Mouse (Mus musculus) gastrocnemius, adult 2 months (tissue): ENCODE measurements at regions not wholly inside any gene's neighbourhood (a gene's known extent, or its start where the extent isn't known, plus 50 kb on each side); places are given as distances from the start of the nearest gene placed in this dataset.

ENCODE experiments used
- DNase-seq: peaks from one replicate; pipeline ENCODE4 v3.0.0; 2022
- H3K27ac ChIP-seq: fragments of 200-600 bp; 2 replicates; pipeline ENCODE4 v1.8.1; 2022; ENCODE audit warnings: mild to moderate bottlenecking
- H3K4me3 ChIP-seq: fragments of 200-600 bp; 2 replicates; pipeline ENCODE4 v1.8.1; 2022; ENCODE audit warnings: mild to moderate bottlenecking, moderate library complexity
- CTCF ChIP-seq: fragments of 200-600 bp; IDR thresholded peaks from 2 replicates; pipeline ENCODE4 v1.8.1; 2022; ENCODE audit warnings: antibody characterized with exemption, mild to moderate bottlenecking, moderate library complexity
- intact Hi-C: fragments of 180-260 bp; cut with DNase I; formaldehyde crosslinking; loops from one replicate; pipeline ENCODE4 v1.15.1; 2025

- no peak for TF ChIP-seq CTCF
- intact Hi-C loops: no loop called here
- no peak overlapping the region for H3K4me3 ChIP-seq
- no peak for DNase-seq
- H3K27ac ChIP-seq: no peak overlapping the region
Observed at GRCm38 (mm10) chr6:109370286-109370685, 541.8 kb downstream of the Edem1 start.

GRCm38 (mm10) chr6:109371931-109372330 lies 543.5 kb downstream of the Edem1 start:
- H3K4me3 ChIP-seq: no peak overlapping the region
- no peak for TF ChIP-seq CTCF
- DNase-seq: no peak
- H3K27ac ChIP-seq: no peak overlapping the region
- intact Hi-C loops: no loop called here

- intact Hi-C loops: no loop called here
- no peak overlapping the region for H3K4me3 ChIP-seq
- no peak overlapping the region for H3K27ac ChIP-seq
- TF ChIP-seq CTCF: no peak
- DNase-seq: no peak
Observed at GRCm38 (mm10) chr6:109387212-109387611, 558.8 kb downstream of the Edem1 start.

- intact Hi-C loops: no loop called here
- no peak for TF ChIP-seq CTCF
- Histone ChIP-seq H3K4me3 (no peak overlapping the region), H3K27ac (no peak overlapping the region)
- DNase-seq: no peak
Observed at GRCm38 (mm10) chr6:109389781-109390180, 561.3 kb downstream of the Edem1 start.

GRCm38 (mm10) chr6:109398690-109399089 lies 570.2 kb downstream of the Edem1 start:
- Histone ChIP-seq H3K4me3 (no peak overlapping the region), H3K27ac (no peak overlapping the region)
- peak; percentile 3; the same call in 1 of the 2 replicates for TF ChIP-seq CTCF
- DNase-seq: no peak
- intact Hi-C loops: no loop called here

GRCm38 (mm10) chr6:109419505-109420239 lies 591.2 kb downstream of the Edem1 start:
- Histone ChIP-seq H3K4me3 (no peak overlapping the region), H3K27ac (no peak overlapping the region)
- DNase-seq: no peak
- intact Hi-C loops: no loop called here
- TF ChIP-seq CTCF: no peak

GRCm38 (mm10) chr6:109433596-109433995 lies 605.2 kb downstream of the Edem1 start:
- DNase-seq: no peak
- no peak overlapping the region for H3K27ac ChIP-seq
- H3K4me3 ChIP-seq: no peak overlapping the region
- TF ChIP-seq CTCF: no peak
- intact Hi-C loops: no loop called here
